Mouse (Mus musculus) natural killer cell, adult 2 months (primary cell): ENCODE results near the gene Foxe3.

ENCODE experiments used
- DNase-seq, 2 experiments: peaks; one replicate each; pipeline ENCODE4 v3.0.0; 2022; ENCODE audit warnings: low spot score in 2 of 2

Gene Foxe3

DNA sequence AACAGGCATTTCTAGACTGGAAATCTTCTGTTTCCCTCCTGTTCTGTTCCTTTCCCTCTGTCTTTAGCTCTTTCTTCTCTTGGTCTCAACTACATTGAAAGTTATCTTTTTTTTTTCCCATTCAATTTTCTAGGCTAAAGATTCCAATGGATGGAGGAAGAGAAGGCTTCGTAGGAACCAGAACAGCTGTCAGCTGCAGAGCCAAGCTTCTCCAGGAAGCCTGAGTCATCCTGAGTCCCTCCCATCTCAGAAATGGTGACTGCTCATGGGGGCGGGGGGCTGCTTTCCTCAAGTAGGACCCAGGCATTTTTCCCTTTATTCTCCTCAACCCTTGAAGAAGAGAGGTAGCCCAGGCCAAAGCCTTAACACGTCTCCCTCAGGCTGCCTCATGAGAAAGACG, 9.8 kb downstream of the Foxe3 start:
- DNase-seq: no peak

- peak in 1 of 2 experiments; percentile 11 for DNase-seq
These were observed 12.2 kb downstream of the Foxe3 start for GRCm38 (mm10) chr4:114913594-114913962.

DNA sequence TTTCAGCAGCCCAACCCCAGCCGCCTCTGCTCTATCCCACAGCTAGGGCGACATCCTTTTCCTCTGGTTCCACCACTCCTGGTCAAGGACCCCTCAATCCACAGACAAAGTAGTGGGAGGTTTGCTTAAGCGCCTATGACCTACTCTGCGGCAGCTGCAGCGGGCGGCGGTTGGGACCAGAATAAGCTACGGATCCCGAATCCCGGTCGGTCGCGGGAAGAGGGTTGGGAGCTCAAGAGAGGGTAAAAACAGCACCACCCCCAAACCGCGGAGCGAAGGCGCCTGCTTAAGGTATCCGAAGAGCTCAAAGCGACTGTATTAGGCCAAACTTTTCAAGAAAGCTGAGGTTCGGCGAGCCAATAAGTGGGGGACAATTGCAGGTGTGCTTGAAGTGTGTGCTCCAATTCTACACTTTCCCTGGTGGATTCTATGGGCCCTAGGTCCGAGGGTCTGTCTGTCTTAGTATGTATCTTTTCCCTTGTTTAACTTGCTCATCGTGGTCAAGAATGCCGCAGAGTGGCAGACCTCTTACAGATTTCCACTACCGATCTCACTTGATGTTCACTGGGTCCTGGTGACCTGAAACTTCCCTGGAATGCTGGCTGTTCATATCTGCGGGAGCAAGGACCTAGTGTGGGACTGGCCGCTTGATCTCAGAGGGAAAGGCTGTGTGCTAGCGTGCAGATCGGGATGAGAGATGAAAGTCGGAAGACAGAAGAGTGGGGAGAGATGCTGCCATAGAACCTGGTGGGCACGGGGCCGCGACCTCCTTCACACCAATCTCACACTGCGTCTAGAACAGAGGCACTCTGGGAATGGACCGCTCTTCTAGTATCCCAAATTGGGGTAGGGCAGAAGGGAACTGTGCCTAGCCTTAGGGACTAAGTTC, 12.9 kb downstream of the Foxe3 start:
- DNase-seq: no peak

- peak; percentile 17 to 43 for DNase-seq
These were observed 16.0 kb downstream of the Foxe3 start for GRCm38 (mm10) chr4:114909602-114910484.

DNA sequence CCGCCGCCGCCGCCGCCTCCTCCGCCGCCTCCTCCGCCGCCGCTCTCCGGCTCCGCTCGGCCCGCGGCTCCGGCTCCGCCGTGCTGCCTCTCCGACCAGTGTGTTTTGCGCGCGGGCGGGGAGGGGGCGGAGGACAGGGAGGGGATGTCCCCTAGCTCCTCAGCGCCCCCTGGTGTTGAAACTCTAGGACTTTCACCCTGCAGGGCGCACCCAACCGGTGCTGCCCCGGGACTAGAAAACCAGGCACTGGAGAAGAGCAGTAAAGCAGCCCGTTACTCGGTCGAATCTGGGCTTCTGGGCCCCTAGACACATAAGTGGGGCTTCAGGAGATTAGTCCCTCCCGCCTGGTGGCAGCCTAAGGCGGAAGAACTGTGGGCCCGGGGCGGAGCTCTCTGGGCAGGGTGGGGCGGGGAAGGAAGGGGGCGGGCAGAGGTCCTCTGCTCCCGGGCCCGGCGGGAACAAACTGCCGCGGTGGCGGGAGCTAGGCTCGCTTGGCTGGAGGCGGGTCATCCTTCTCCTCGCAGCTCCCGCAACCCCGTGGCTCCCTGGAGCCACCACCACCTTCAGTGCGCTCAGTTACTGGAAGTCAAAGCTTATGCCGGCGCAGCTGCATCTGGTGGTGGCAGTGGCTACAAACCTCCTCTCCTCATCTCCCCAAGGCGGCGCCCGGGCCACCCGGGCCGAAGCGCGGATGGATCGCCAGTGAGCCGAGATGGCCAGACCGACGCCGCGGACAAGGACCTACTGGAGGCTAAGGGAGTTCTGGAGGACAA, 16.8 kb downstream of the Foxe3 start, which contains the start of gene Foxd2:
Gene Foxd2, minus strand, starts transcription at position 45 of the 773 bp plus-strand sequence.
- peak; percentile 88 to 92 for DNase-seq

GRCm38 (mm10) chr4:114907951-114908828, 17.6 kb downstream of the Foxe3 start:
- peak; percentile 13 to 35 for DNase-seq

DNA sequence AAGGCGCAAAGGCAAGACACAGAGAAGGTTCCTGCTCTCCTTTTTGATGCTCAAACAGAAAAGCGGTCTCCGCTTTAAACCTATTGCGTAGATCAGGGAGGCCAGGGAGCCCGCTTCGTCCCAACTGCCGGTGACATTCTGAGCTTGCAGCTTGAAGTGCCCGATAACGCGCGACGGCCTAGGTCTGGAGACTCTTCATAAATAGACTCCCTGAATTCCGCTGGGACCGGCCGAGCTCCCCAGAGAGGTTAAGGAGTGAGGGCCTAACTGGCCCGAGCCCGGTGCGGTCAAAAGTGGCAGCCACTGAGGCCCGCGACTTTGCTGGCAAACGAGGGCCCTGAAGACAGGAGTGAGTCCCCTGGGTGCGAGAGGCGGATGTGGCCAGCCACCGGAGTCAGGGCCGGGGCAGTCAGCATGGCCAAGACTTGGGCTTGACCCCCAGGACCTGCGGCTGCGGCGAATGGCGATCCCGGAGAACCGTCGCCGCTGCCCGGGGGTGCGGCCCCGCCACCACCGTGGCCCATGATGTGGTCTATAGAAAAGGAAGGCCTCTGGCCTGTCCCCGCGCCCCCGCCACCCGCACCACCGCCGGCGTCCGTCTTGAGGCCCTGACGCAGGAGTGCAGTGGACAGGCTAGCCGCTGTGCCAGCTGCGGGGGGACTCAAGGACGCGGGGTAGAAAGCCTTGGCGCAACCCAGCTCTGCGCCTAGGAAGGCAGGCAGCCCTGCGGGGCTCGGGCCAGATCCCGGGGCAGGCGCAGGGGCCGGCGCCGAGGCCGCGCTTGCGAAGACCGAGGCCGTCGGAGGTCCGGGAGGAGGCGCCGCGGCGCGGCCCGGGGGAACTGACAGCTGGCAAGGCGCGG, 18.5 kb downstream of the Foxe3 start:
- DNase-seq: peak in 1 of 2 experiments; percentile 21

DNA sequence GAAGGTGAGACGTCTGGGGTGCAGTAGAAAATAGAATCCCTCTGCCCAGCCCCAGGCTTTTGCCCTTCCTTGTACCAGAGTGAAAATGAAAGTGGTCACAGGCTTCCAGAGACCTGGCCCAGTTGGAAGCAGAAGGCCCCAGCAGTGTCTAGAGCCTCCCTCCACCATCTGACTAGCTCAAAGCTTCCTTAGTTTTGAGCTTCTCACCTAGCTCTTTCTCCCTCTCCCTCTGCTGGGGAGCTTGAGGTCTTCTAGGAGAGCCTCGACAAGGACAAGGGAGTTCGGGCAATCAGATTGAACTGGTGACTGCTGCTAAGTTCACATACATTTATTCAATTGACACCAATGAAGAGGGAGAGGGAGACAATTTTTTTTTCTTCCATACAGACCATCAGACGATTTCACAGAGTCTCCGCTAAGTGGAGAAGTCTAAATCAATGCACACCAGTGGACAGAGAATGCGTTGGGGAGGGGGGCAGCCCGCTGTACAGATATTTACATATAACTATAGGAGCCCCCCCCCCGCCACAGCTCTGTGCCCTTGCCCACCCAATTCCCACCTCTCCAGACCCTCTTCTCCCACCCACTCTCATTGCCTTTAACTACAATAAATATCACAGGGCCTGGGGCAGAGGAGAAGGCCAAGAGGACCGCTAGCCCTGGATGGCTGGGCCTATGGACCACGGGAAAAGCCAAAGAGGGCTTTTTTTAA, 19.7 kb downstream of the Foxe3 start:
- no peak for DNase-seq

GRCm38 (mm10) chr4:114905501-114905900, 20.3 kb downstream of the Foxe3 start:
- DNase-seq: no peak

- no peak for DNase-seq
These were observed 22.4 kb downstream of the Foxe3 start for GRCm38 (mm10) chr4:114903422-114903782.

DNA sequence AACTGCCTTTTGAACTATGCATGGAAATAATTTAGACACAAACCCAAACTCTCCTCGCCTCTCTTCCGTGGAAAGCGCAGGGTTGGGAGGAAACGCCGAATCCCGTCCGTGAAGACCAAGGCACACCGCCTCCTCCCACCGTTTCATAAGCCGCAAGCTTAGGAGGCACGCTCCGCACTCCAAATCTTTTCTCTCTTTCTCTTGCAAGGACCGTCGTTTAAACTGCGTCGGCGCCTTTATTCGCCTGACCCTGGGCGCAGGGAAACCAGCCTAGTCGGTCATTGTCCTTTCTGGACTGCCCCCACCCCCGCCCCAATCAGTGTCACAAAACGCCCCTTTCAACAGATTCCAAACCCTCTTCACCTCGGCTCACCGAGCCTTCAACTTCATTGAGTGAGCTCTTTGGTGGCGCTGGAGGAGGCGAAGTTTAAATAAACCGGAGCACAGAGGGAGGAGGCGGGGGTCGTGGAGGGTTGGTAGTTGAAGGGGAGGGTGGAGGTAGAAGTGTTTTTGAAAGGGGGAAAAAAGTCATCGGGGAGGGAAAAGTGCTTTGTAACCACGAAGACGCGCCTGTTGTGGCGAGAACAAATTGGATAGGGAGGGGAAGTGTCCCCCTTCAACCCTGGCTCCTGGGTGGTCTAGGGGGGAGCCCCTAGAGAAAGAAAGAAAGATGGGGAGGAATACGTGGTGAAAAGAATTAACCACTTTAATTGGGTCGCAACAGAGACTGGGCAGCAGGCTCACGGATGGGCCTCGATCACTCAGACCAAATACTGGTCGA, 23.0 kb downstream of the Foxe3 start:
- DNase-seq: no peak

DNA sequence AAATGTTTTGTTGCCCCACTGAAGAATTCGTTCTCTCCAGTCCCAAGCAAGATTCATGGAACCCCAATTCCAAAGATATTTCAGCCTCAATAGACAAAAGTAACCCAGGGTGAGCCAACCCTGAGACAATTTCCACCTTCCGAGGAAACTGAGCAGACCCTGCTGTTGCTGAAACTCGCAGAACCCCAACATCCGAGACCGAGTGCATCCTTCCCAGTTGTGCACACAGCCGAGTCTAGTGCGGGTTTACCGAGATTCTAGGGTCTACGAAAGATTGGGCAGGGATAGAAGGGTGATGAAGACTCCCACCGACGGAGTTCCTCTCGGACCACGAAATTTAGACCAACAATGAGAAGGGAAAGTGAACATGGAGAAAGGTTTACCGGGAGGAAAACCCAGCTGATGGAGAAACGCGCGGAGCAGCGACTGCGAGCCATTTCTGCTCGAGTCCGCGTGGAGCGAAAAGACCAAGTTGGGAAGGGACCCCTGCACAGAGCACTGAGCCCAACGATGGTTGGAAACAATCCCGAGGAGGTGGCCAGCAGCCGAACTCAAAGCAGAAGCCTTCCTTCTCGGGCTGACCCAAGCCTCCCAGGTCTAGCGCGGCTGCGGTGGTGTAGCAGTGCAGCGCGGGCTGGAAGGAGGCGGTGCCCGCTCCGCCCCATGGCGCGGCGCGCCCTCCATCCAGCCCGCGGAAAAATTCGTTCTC, 24.0 kb downstream of the Foxe3 start:
- no peak for DNase-seq

DNA sequence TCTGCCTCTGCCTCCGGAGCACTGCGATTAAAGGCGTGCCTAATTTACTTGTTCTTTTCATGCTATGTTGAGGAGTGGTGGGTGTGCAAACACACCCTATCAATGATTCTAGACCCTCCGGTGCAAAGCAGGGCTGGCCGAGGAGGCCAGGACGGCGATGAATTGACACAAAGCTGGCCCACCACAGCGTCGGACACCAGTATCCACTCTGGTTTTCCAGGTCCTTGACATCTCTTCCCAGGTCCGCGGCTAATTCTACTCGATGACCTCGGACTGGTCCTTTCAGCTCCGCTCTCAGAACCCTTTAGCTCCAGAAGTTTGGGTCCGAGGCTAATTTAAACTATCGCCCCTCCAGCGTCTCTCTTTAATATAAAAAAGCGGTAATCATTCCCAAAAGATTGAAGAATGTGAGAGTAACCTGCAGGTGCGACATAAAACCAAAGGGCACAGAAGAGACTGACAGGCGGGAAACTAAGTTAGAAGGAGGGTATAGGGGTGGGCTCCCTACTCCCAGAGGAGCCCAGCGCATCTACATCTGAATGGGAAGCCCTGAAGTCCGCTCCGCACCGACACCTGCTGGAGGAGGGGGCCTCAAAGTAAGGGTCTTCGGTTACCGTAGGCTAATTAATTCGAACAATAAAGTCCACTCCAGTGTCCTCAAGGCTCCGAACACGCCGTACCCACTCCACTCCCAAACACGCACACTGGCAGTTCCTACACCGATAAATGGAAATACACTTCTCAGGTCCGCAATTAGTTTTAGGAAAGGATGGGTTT, 24.8 kb downstream of the Foxe3 start:
- DNase-seq: no peak

GRCm38 (mm10) chr4:114899885-114900284, 25.9 kb downstream of the Foxe3 start:
- DNase-seq: no peak

GRCm38 (mm10) chr4:114897853-114898252, 28.0 kb downstream of the Foxe3 start:
- DNase-seq: peak in 1 of 2 experiments; percentile 18

GRCm38 (mm10) chr4:114882232-114882631, 43.6 kb downstream of the Foxe3 start:
- no peak for DNase-seq

GRCm38 (mm10) chr4:114876441-114876972, 49.3 kb downstream of the Foxe3 start:
- no peak for DNase-seq
